Mouse (Mus musculus): ENCODE data around the gene Vwa8.

The Vwa8 gene

DNA sequence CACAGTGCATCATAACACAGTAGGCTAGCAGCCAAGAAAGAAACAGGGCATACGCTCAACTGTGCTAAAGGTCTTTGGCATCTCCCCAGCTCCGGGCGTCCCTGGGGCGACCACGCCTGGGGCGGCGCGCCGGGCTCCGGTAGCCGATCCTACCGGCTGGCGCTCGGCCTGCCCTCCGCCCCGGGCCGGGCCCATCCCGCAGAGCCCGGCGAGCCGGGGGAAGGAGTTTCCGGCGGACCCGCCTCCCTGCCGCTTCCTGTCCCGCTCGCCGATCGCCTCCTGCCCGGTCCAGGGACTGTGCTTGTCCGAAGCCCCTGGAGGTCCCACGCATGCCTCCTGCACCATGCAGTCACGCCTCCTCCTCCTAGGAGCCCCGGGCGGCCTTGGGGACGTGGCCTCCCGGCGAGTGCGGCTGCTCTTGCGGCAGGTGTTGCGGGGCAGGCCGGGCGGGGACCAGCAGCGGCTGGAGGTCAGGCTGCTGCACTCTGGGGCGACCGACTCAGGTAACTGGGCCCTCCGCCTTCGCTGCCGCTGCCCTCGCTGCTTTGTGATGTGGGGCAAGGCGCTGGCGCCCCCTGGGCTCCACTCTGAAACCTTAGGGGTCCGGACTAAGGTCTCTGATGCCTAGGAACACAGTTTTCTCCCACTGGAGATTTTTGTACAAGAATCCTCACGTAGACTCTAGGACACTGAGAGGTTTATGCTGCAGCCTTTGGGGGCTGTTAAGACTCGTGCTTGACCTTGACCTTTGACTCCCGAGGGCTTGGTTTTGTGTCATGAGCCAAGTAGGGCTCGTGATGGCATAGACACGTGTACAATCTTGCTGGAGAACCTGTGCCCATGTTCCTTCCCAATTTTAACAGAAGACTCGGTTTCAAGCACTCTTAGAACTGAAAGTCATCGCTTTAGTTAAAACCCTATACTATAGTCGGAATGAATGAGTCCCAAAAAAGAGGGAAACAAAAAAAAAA lies at the start of gene Vwa8:
Gene Vwa8 (plus strand): TSS at position 112 of the 971 bp plus-strand sequence.
- CTCF ChIA-PET: no interaction called here

GRCm38 (mm10) chr14:78802378-78802777 lies 46.5 kb upstream of the Vwa8 start:
- CTCF ChIA-PET: interaction anchor here (0.7 kb wide), 1 partner anchor 704 kb away, joined by 3 read pairs; no protein-coding TSS in a partner anchor

DNA sequence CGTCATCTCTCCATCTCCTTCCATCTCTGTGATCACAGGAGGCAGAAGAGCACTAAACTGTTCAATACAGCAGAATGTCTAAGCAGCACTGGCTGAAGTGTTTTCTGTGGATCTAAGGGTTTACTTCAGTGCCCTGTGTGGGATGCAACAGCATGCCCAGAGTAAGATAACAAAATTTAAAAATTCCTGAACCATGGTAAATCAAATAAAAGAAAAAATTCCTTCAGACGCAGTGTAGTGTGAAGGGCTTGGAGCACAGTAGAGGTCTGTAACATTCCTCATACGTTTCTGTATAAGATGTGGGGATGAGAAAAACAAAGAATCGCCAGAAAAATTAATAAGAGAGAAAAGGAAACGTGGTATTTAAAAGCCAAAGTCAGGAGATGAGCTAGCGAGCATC lies 44.9 kb upstream of the Vwa8 start:
- CTCF ChIA-PET: no interaction called here

DNA sequence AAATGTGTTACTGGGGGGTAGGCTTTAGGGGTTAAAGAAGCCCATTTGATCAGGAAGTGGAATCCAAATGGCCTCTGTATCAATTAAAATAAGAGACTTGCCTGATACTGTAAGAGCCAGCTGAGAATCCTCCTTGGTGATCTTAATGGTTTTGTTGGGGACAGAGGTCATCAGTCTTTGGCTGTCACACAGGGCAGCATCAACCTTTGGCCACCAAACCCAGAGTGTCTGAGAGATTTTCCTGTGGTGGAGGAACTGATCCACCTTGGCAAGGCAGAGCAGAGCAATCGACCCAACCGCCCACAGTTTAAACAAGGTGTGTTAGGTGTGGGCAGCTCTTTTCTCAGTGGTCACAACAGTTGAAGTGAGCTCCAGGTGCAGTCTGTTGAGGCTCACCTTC lies 36.0 kb upstream of the Vwa8 start:
- CTCF ChIA-PET: no interaction called here

DNA sequence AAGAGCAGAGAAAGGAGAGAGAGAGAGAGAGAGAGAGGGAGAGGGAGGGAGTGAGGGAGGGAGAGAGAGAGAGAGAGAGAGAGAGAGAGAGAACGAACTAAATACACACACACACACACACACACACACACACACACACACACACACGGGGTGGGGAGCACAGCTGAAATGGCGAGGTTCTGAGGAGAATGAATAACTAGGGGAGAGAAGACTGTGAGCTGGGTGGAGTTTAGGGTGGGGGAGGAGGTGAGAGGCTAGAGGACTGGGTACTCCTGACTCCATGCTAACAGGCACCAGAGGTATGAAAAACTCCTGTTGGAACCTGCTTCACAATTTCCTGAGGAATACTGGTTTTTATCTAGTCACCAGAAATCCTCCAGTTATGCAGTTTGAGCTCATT lies 32.4 kb upstream of the Vwa8 start:
- CTCF ChIA-PET: no interaction called here

DNA sequence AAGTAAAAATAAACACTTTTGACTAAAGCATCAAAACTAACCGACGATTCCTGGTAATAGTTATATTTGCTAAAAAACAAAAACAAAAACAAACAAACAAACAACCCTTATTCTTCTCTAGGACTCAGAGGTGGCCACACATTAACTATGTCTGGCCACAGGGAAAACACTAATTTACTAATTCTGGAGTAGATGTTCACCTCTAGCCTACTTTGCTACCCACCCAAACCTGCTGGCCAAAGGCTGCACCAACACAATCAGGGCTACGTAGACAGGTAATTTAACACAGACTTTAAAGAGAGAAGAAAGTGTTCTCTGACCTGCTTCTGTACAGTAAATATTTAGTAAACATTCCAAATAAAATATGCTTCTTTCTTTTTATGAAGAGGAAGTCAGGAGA lies 31.2 kb upstream of the Vwa8 start:
- CTCF ChIA-PET: no interaction called here

DNA sequence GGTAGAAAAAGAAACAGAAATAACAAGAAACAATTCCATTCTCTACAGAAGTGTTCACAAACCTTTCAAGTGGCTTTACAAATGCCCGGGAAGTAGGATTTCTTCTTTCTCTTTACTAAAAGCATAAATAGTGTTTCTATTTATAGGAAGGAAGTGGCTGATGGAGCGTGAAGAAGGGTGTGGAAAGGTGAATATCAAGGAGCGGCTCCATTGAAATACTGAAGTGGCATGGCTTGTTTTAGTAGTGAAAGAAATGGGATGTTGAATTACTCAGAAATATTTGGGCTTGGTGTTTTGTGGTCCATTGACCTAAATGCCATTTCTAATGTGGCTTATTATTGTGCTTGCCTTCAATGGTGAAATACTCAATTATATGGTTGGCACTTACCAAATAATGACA lies 30.4 kb upstream of the Vwa8 start:
- CTCF ChIA-PET: no interaction called here

GRCm38 (mm10) chr14:78824013-78824412 lies 24.8 kb upstream of the Vwa8 start:
- CTCF ChIA-PET: no interaction called here

- CTCF ChIA-PET: no interaction called here
These were observed 24.3 kb upstream of the Vwa8 start for GRCm38 (mm10) chr14:78824507-78824906.

GRCm38 (mm10) chr14:78831158-78831557 lies 17.7 kb upstream of the Vwa8 start:
- CTCF ChIA-PET: no interaction called here

- CTCF ChIA-PET: no interaction called here
These were observed 904 bp upstream of the Vwa8 start for GRCm38 (mm10) chr14:78847948-78848347.

- CTCF ChIA-PET: no interaction called here
These were observed 375 bp upstream of the Vwa8 start for GRCm38 (mm10) chr14:78848477-78848876.

DNA sequence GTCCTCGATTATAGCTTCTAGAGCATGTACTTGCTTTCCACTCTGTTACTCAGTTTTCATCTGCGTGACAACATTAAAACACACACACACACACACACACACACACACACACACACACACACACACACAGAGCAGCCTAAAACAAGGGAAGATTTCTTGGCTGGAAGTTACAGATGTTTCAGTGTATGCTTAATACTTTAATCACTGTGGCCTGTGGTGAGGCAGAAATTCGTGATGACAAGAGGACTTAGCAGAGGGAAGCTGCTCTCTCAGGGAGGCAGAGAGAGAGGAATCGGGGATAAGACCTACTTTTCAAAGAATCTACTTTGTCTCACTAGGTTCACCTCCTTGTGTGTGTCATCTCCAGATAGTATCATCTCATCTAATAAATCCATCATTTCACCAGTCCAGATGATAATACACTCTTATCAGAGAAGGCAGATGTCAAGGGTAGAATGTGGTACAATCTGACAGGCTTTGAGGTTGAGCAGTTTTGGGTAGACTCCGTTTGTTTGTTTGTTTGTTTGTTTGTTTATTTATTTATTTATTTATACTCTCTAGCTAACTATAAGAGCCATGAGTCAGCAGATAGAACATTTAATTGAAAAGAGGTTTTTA lies 1.2 kb downstream of the Vwa8 start:
- CTCF ChIA-PET: interaction anchor here (0.6 kb wide), 1 partner anchor 182 kb away, joined by 3 read pairs; no protein-coding TSS in a partner anchor

GRCm38 (mm10) chr14:78850666-78851065 lies 1.8 kb downstream of the Vwa8 start:
- CTCF ChIA-PET: interaction anchor here (0.6 to 0.7 kb wide), 2 partner anchors 183 to 450 kb away, joined by 3 to 6 read pairs; no protein-coding TSS in a partner anchor

DNA sequence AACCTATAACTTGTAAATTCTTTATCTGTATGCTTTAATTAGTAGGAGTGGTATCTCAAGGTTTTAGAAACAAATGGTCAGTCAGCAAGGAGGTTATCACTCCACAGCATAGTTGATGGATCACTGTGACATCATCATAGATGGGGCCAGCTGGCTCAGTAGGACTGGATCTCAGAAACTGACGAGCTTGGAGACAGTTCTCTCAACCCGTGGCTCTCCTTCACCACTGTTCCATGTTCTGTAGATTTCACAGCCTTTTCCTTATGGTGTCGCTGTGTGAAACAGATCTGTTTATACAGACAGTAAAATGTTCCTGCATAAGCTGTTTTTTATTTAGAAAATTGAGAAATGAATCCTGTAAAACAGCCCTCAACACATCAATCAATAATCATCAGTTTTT lies 2.5 kb downstream of the Vwa8 start:
- CTCF ChIA-PET: interaction anchor here (0.5 kb wide), 1 partner anchor 18 kb away, joined by 9 read pairs; no protein-coding TSS in a partner anchor

GRCm38 (mm10) chr14:78852401-78853246 lies 3.8 kb downstream of the Vwa8 start:
- CTCF ChIA-PET: no interaction called here

- CTCF ChIA-PET: interaction anchor here (0.7 kb wide), 1 partner anchor 42 kb away, joined by 5 read pairs; no protein-coding TSS in a partner anchor
These were observed 12.3 kb downstream of the Vwa8 start for GRCm38 (mm10) chr14:78861156-78861555.

- CTCF ChIA-PET: no interaction called here
These were observed 21.2 kb downstream of the Vwa8 start for GRCm38 (mm10) chr14:78870036-78870435.

GRCm38 (mm10) chr14:78877176-78877575 lies 28.3 kb downstream of the Vwa8 start:
- CTCF ChIA-PET: no interaction called here

DNA sequence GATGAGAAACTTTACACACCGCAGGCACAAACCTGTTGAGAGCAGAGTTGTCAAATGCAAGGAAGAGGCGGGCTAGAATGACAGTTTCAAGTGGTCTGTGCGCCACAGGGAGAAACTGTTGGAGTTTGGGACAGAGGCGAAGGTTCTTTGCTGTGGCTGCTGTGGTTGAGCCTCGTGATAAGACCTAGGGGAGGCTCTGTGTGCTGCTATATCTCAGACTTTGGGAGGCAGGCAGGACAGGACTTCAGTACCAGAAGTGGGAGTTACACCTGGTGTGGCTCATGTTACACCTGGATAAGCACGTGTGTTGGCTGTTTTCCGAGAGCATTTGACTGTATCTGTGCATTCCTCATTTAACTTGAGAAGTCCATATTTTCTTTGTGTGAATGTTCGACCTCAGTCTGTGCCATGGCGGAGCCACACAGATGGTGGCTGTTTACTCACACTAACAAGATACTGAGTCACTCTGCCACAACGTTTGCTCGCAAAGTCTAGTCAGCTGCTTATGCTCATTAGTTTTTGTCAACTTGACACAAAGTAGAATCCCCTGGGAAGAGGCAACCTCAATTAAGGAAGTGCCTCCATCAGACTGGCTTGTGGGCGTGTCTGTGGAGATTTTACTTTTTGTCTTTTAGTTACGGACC lies 29.7 kb downstream of the Vwa8 start:
- CTCF ChIA-PET: no interaction called here

DNA sequence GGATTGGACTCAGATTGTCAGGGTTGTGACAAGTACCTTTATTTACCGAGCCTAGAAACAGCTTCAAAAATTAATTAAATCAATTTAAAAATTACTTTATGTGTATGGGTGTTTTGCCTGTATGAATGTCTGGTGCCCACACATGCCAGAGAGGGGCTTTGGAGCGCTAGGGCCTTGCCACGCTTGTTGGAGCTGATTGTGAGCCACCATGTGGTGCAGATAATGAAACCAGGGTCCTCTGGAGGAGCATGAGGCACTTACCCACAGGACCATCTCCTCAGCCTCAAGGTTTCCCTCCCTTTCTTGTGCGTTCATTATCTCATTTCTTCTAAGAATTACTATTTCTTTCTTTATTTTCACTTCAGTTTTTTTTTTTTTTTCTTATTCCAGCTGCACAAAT lies 32.0 kb downstream of the Vwa8 start:
- CTCF ChIA-PET: interaction anchor here (0.5 kb wide), 1 partner anchor 466 kb away, joined by 11 read pairs; no protein-coding TSS in a partner anchor
